Mouse (Mus musculus) G1E (cell line): ENCODE data around the gene Ttc22.

Experiments used
- CTCF ChIP-seq: IDR thresholded peaks from 2 replicates; pipeline ENCODE4 v1.5.1; 2012; ENCODE audit warnings: low read depth, low read length, inconsistent platforms, mixed read lengths
- GATA1 ChIP-seq: IDR thresholded peaks from 2 replicates; pipeline ENCODE4 v1.6.1; 2012; ENCODE audit warnings: borderline replicate concordance, low read length, inconsistent platforms, mixed read lengths
- POLR2AphosphoS5 ChIP-seq: IDR thresholded peaks from 2 replicates; pipeline ENCODE4 v1.6.1; 2012; ENCODE audit warnings: low read depth, low read length, inconsistent platforms; ENCODE audit not compliant: insufficient replicate concordance

DNA sequence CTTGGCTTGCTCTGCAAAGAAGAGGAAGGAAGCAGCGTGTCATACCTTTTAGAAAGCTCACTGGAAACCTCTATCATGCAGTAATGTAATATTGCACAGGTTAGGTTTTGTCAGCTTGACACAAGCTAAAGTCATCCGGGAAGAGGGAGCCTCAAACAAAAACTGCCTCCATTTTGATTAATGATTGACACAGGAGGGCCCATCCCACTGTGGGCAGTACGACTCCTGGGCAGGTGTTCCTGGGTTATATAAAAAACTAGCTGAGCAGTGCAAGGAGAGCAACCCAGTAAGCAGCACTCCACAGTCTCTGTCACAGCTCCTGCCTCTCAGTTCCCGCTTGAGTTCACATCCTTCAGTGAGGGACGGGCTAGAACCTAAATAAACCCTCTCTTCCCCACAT, 54.5 kb downstream of the Ttc22 start:
- TF ChIP-seq CTCF (no peak), GATA1 (no peak), POLR2AphosphoS5 (no peak)
